Mouse (Mus musculus) retina, postnatal 7 days (tissue): ENCODE data around the gene Atf5.

Source experiments
- DNase-seq: peaks from one replicate; pipeline ENCODE4 v3.0.0-alpha.2; 2012; ENCODE audit warnings: low read depth, low spot score

Atf5 gene

GRCm38 (mm10) chr7:44816470-44817021 is at the start of gene Atf5:
Gene Atf5, minus strand, starts transcription at chr7:44816658.
- DNase-seq, result no peak

- no peak for DNase-seq
These were observed 48.4 kb upstream of the Atf5 start for GRCm38 (mm10) chr7:44864595-44865542.

- no peak for DNase-seq
These were observed 47.6 kb upstream of the Atf5 start for GRCm38 (mm10) chr7:44863982-44864494.

- no peak for DNase-seq
These were observed 46.8 kb upstream of the Atf5 start for GRCm38 (mm10) chr7:44863210-44863609.

- DNase-seq, result no peak
These were observed 46.0 kb upstream of the Atf5 start for GRCm38 (mm10) chr7:44862434-44862833.

GRCm38 (mm10) chr7:44861429-44861816 is 45.0 kb upstream of the Atf5 start:
- no peak for DNase-seq

GRCm38 (mm10) chr7:44860576-44861428 is 44.3 kb upstream of the Atf5 start:
- DNase-seq, result peak; percentile 62

GRCm38 (mm10) chr7:44859896-44860295 is 43.4 kb upstream of the Atf5 start:
- DNase-seq, result no peak

- DNase-seq, result no peak
These were observed 41.4 kb upstream of the Atf5 start for GRCm38 (mm10) chr7:44857905-44858304.

GRCm38 (mm10) chr7:44857042-44857552 is 40.6 kb upstream of the Atf5 start, which contains the start of gene Pnkp:
Gene Pnkp, plus strand, starts transcription at chr7:44857139.
- peak; percentile 77 for DNase-seq

GRCm38 (mm10) chr7:44856265-44856916 is 39.9 kb upstream of the Atf5 start:
- no peak for DNase-seq

GRCm38 (mm10) chr7:44855036-44855435 is 38.6 kb upstream of the Atf5 start:
- no peak for DNase-seq

GRCm38 (mm10) chr7:44854356-44855031 is 38.0 kb upstream of the Atf5 start:
- peak; percentile 46 for DNase-seq

- DNase-seq, result no peak
These were observed 37.3 kb upstream of the Atf5 start for GRCm38 (mm10) chr7:44853596-44854355.

- no peak for DNase-seq
These were observed 36.6 kb upstream of the Atf5 start for GRCm38 (mm10) chr7:44853065-44853464.

GRCm38 (mm10) chr7:44852259-44853027 is 36.0 kb upstream of the Atf5 start:
- DNase-seq, result no peak

GRCm38 (mm10) chr7:44851625-44852234 is 35.3 kb upstream of the Atf5 start:
- no peak for DNase-seq
